Mouse (Mus musculus): ENCODE measurements around the gene Cyp2s1. TPM values are rescaled to one million over a fixed set of nuclear protein-coding genes. Genes with fewer than 3 reads are reported as not detected.

Cyp2s1 gene
- total RNA-seq, 2 experiments from 2014 or later, result 4.8 to 7.7 TPM

GRCm38 (mm10) chr7:25783746-25784145 lies 33.0 kb downstream of the Cyp2s1 start:
- DNase-seq (ENCODE audit: low spot score in 2 of 2), result no peak

GRCm38 (mm10) chr7:25782744-25783143 lies 34.0 kb downstream of the Cyp2s1 start:
- DNase-seq (ENCODE audit: low spot score in 2 of 2), result no peak

DNA sequence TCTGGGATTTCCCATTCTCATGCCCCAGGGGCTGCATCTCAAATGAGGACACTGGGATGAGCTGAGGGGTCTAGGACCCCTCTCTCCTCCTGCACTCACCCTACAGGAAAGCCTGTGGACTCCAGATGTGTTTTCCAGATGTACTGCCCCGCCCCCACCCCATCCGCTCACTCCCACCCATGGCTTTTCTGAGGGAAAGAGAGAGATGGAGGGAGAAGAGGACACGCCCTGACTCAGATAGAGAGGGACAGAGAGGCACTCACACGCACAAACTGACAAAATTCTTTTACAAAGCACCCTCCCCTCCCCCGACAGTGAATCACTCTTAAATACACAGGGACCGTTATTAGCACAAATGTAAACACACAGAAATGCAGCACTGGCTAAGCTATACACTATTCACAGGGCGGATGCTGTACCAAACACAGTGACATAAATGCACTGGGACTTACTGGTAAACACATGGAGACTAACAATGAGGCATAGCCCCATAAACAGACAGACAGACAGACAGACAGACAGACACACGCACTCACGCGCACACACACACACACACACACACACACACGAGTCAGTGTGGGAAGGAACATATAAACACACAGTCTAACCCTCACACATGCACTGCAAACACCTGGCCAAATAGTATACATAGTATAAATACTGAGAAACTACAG lies 34.6 kb downstream of the Cyp2s1 start:
- DNase-seq (ENCODE audit: low spot score in 2 of 2), result no peak

- DNase-seq (ENCODE audit: low spot score in 2 of 2), result no peak
These were observed 35.3 kb downstream of the Cyp2s1 start for GRCm38 (mm10) chr7:25781321-25781936.

DNA sequence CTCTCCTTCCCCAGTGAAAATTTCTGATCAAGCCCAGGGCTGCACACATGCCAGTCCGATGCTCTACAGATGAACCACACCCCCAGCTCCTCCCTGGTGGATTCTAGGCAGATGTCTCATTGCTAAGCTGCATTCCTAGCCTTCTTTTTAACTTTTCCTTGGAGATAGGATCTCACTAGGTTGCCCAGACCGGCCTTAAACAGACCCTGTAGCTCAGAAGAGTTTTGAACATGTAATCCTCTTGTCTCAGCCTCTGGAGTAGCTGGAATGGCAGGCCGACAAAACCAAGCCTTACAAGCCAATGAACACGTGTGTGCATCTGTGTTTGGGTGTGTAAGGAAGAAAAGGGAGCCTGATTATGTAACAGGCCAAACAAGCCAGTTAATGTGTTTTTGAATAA lies 36.0 kb downstream of the Cyp2s1 start:
- DNase-seq (ENCODE audit: low spot score in 2 of 2), result no peak

DNA sequence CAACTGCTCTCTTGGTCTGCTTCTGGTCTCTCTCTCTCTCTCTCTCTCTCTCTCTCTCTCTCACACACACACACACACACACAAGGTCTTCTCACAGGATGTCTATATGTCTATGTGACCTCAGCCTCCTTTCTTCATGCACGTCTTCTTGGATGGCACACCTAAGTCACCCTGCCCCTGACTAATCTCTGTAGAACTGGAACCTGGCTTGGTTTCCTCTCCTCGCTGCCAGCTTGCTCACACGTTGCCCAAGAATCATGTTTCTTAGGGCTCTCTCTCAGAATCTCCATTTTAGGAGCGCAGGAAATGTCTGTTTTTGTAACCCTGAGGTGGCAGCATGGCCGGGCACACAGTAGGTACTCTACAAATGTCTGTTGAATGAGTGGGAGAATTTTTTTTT lies 36.7 kb downstream of the Cyp2s1 start:
- DNase-seq (ENCODE audit: low spot score in 2 of 2), result no peak

DNA sequence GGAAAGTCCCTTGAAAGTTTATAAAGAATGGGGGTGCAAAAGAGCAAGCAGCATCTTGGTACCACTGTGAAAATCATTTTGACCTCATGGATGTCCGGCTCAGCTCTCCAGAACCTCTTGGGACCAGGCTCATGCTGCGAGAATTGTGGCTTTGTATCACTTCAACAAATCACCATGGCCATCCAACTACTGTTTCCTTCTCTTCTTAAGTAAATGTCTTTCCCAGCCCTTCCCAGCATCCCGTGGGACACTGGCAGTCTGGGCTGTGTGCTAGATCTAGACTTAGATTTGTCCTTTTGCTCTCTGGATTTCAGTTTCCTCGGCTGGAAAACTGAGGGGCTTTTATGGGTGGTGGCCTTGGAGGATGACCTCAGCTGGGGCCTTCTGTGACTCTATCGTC lies 48.5 kb downstream of the Cyp2s1 start:
- no peak for DNase-seq (ENCODE audit: low spot score in 2 of 2)

GRCm38 (mm10) chr7:25766108-25766507 lies 50.6 kb downstream of the Cyp2s1 start:
- DNase-seq (ENCODE audit: low spot score in 2 of 2), result no peak

GRCm38 (mm10) chr7:25764221-25764620 lies 52.5 kb downstream of the Cyp2s1 start:
- DNase-seq (ENCODE audit: low spot score in 2 of 2), result no peak

DNA sequence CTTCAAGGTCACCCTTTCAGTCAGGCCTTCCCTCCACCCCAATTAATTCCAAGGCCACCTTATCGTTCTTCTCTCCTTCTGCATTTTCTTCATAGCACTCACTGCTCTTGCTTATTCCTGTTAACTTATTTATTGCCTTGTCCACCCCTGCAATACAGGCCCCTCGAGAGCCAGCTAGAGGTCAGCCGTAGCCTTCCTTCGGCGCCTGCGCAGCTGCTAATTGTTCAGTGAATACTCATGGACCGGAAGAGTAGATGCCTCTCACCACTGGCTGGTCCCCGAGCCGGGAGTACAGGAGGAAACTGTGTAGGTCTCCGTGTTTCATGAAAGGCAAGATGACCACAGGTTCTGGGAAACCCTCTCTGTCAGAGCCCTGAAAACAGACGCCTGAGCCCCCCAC lies 53.0 kb downstream of the Cyp2s1 start:
- DNase-seq (ENCODE audit: low spot score in 2 of 2), result no peak

GRCm38 (mm10) chr7:25761354-25761753 lies 55.4 kb downstream of the Cyp2s1 start:
- DNase-seq (ENCODE audit: low spot score in 2 of 2), result no peak

DNA sequence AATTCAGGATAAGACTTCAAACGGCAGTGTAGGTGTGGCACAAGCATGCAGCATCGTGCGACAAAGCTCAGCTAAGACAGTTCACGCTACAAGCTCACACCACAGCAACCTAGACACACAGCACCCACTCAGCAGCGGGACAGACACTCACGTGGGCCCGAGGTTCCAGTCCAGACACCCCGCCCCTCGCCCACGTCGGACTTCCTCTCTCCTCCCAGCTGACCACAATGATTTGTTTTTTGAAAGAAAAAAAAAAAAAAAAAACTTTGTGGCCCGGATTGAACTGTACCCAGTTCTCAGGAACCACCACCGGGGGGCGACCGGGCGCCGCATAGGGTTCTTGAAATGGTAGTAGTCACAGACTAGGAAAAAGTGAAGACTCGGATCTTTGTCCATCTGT lies 60.7 kb downstream of the Cyp2s1 start:
- DNase-seq (ENCODE audit: low spot score in 2 of 2), result peak; percentile 74 to 93

DNA sequence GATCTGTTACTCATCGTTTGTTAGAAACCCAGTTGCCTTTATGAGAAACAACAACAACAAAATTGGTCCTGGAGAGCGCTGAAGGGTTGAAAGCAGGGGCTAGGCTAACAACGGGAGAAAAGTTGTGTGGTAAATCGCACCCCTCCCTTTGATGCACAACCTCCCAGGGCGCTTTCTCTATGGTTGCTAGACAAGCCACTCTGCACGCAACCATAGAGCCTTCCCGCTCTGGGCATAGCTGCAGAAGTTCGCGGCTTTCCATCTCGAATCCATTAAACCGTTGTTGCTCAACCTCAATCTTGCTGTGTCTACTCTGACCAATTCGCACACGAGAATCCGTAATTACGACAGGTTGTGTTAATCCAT lies 61.3 kb downstream of the Cyp2s1 start:
- peak in 1 of 2 experiments; percentile 56 for DNase-seq (ENCODE audit: low spot score in 2 of 2)

DNA sequence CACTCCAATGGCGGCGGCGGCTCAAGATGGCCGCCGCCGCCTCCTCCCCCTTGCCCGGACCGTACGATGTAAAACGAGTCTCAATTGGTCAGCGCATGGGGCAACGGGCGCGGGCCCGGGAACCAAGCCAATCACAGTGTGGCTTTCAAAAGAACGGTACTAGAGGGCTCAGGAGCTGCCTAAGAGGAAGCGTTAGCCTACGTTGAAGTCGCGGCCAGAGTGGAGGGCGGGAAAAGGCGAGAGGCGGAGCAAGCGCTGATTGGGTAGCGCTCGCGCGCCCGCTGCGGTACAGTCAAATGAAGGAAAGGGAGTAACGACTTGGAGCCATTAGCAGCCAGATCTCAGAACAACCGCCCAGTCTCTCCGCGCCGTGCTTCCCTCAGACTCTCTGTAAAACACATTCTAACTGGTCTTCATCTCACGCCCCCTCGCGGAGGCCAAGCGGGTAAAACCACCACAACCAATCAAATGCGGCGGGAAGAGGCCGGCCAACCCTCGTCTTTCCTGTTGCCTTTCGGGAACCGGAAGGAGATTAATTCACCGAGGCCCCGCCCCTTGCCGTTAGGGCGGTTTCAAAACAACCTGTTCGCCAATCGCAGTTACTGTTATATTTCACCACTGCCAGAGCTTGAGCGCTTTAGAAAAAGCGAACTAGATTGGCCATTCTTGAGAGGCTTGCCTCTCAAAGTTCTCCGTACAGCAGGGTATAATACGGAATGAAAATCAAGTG lies 61.8 kb downstream of the Cyp2s1 start, which contains the start of gene Hnrnpul1:
TSS of gene Hnrnpul1 (minus strand) at position 20 of the 730 bp plus-strand sequence.
- DNase-seq (ENCODE audit: low spot score in 2 of 2), result peak; percentile 96 to 98

DNA sequence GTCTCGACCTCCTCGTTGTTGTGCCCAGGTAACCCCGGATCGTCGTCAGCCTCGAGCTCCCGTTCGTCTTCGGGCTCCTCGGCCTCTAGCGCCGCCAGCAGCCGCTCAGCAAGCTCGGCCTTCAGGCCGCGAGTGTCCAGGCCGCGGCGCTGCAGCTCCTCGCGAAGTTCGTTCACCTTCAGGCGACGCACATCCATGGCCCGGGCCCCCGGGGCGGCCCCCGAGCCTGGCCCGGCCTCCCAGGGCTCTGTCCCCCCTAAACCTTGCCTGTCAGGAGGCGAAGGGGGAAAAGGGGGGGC lies 62.3 kb downstream of the Cyp2s1 start:
- DNase-seq (ENCODE audit: low spot score in 2 of 2), result no peak

DNA sequence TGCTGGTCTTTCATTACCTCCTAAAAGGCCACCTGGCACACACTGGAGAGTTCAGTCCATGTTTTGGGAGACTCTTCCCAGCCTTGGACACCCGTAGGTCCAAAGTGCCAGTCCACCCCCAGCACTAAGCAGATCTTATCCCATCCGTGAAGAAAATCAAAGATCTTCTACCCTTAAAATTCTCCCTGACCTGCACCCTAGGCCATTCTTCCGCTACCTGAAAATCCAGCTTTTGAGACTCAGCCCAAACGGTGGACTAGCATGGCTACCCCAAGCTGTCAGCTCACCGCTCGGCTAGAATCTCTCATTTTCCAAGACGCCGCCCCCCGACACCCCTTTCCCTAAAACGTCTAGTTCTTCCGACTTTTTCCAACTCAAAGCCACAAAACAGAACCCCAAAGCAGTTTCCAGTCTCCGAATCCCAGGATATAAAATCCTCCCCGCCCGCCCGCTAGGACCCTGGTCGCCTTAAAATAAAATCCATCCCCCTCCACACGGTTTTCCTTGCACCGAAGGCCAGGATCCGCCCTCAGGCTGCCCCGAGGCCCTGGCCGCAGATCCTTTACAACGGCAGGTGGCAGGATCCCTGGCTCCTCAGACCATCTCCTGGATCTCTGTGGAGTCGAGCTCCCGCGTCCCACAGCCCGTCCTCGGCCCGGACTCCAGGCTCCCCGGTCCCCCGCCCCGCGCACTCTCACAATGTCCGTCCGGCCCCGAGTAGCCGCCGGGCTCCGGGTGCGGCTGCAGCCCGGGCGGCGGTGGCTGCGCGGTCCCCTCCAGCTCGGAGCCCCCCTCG lies 62.9 kb downstream of the Cyp2s1 start:
- DNase-seq (ENCODE audit: low spot score in 2 of 2), result peak in 1 of 2 experiments; percentile 42

GRCm38 (mm10) chr7:25753076-25753475 lies 63.6 kb downstream of the Cyp2s1 start:
- DNase-seq (ENCODE audit: low spot score in 2 of 2), result no peak

Small RNA genes within 50 kb of the gene (microRNA-seq; reads per million reads assigned to microRNA genes)
- not detected for gene Gm24865

Other genes with a start within 250 kb of the Cyp2s1 start
- 1 to 10 TPM in 1 of 2 experiments, not detected in 1; 2.5 TPM for gene Erich4, start 201.0 kb downstream of the Cyp2s1 start, total RNA-seq (2021)
- gene Dmac2, start 197.5 kb downstream of the Cyp2s1 start, total RNA-seq (2021), result 10 to 100 TPM; 34.3 to 34.5 TPM
- 1 to 10 TPM; 4.4 to 7.6 TPM for gene B3gnt8, start 190.3 kb downstream of the Cyp2s1 start, total RNA-seq (2021)
- 100 to 1,000 TPM; 103 to 112 TPM for gene Bckdha, start 157.9 kb downstream of the Cyp2s1 start, total RNA-seq (2021)
- gene Exosc5, start 157.7 kb downstream of the Cyp2s1 start, total RNA-seq (2021), result 10 to 100 TPM; 50.6 to 53.0 TPM
- 1 to 10 TPM in 1 of 2 experiments, under 1 TPM in 1; 0.76 to 1.9 TPM for gene Tmem91, start 141.7 kb downstream of the Cyp2s1 start, total RNA-seq (2021)
- gene B9d2, start 136.1 kb downstream of the Cyp2s1 start, total RNA-seq (2021), result 10 to 100 TPM; 21.5 to 24.1 TPM
- 10 to 100 TPM; 47.3 to 48.9 TPM for gene Tgfb1, start 129.9 kb downstream of the Cyp2s1 start, total RNA-seq (2021)
- gene Ccdc97, start 97.8 kb downstream of the Cyp2s1 start, total RNA-seq (2021), result 10 to 100 TPM; 49.4 to 51.5 TPM
- gene Hnrnpul1, start 62.2 kb downstream of the Cyp2s1 start, total RNA-seq (2021), result 100 to 1,000 TPM; 167 to 177 TPM
- 100 to 1,000 TPM; 100 to 102 TPM for gene Axl, start 28.2 kb downstream of the Cyp2s1 start, total RNA-seq (2021)
- 1 to 10 TPM in 1 of 2 experiments, under 1 TPM in 1; 0.14 to 1.2 TPM for gene Cyp2b10, start 80.7 kb upstream of the Cyp2s1 start, total RNA-seq (2021)
- gene Cyp2b13, start 244.6 kb upstream of the Cyp2s1 start, total RNA-seq (2021), result under 1 TPM in 1 of 2 experiments, not detected in 1; 0.96 TPM

Data from adrenal gland, postnatal 4 days (tissue).